Mouse (Mus musculus) CD4-positive, CD25-positive, alpha-beta regulatory T cell, adult 2 months (primary cell): ENCODE measurements around the gene Ints1.
"Not testable (repeated sequence)": the region's sequence is repeated elsewhere in the genome, so short reads cannot be mapped to it uniquely, and the experiment has no call there.

Experiments used
- DNase-seq: peaks from one replicate; pipeline ENCODE4 v3.0.0-alpha.2; 2012; ENCODE audit warnings: low read depth, low spot score

Gene Ints1

DNA sequence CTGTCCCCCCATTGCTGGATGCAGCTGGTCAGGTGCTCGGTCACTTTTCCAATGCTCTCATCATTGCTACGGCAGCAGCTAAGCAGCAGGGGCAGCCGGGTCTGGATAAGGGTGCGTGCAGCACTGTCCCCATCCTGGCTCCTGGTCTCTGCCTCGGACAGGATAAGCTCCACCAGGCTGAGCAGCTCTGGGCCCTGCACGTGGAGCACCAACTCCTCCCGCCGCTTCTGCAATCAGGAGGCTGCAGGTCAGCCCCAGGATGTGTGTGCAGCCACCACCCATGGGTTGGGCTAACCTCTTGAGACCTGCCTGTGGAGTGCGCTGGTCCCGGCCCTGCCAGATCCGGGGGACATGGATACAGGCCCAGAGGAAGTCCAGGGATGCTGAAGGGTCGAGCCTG is 19.3 kb downstream of the Ints1 start:
- no peak for DNase-seq

- peak; percentile 65 for DNase-seq
Observed at GRCm38 (mm10) chr5:139754753-139755152, 20.7 kb downstream of the Ints1 start.

DNA sequence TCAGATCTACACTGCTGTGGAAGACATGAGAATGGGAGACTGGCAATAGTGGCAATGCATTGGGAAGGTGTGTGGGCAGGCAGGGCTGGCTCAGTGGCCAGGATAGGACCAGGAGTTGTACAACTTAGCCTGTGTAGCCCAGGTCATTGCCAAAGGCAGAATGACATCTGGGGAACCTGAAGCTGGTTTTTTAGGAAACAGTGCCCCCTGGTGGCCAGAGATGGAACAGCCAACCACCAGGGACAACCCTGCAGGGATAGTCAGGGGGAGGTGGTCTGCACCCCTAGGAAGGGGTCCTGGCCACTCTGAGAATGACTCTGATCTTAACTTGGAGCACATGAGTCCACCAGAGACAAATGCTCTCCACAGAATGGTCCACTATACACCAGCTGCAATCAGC is 24.9 kb downstream of the Ints1 start:
- peak; percentile 73 for DNase-seq

DNA sequence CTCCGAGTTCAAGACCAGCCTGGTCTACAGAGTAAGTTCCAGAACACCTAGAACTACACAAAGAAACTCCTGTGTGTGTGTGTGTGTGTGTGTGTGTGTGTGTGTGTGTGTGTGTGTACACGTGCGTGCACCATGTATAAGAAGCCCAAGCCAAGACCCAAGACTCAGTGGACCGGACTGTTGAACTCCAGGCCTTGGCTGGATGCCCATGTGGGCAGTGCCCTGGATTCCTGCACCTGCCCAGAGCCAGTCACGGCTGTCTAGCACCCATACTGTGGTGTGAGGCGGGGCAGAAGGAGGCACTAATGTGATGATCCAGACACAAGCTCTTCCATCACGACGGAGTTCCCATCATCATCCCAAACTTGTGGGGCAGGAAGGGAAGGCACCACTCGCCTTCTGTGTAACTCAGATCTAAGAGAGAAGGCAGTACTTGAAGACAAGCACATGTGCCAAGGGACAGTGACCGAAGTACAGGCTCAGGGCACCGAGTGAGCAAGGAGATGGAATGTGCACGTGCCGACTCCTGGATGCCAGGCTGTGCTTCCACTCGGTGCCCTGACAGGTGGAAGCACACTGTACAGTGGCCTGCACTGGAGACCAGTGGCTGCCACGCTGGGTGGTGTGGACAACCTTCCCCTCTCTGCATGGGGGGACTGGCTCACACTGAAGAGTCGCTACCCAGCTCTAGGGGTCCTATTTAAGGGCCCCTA is 25.9 kb downstream of the Ints1 start:
- DNase-seq: no peak

DNA sequence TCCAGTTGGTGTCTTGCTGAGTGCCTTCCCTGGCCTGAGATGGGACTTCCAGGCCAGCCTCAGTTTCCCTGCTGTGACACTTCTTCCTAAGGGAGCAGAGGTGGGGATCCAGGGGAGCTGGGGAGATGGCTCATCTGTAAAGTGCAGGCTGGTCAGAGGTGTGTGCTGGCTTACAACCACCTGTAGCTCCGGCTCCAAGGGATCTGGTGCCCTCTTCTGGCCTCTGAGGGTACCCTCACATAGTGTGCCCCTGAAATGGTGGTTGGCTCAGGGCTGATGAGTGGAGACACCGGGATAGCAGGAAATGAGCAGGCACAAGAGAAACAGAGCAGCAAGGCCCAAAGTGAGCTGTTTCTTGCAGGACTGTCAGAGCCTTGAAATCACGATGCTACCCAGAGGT is 29.7 kb downstream of the Ints1 start:
- peak; percentile 72 for DNase-seq

GRCm38 (mm10) chr5:139742640-139743039 is 32.8 kb downstream of the Ints1 start:
- DNase-seq: not testable (repeated sequence)

DNA sequence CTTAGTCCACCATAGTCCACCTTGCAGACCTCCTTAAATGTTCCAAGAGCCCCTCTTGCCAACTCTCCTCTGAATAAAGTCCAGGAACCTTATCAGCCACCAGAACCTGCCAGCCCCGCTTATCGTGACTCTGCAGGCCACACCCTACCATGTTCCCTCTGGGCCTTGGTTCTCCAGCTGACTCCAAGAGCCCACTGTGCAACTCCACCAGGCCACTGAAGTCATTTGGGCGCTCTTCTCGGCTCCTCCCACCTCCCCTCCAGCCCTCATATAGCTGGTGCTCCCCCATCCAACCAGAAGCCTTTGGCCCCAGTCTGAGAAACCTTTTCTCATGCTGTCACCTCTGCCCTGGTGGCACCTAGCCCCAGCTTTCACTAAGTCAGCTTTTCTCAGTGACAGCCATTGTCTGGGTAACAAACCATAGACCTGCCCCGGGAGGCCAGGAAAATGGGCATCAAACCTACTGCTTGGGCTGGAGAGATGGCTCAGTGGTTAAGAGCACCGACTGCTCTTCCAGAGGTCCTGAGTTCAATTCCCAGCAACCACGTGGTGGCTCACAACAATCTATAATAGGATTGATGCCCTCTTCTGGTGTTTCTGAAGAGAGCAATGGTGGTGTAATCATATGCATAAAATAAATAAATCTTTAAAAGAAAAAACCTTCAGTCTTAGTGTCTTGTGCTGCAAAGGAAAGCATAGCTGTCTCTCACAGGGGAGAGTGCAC is 36.7 kb downstream of the Ints1 start:
- DNase-seq: no peak

GRCm38 (mm10) chr5:139737841-139738591 is 37.5 kb downstream of the Ints1 start:
- no peak for DNase-seq

GRCm38 (mm10) chr5:139736504-139736940 is 39.0 kb downstream of the Ints1 start:
- DNase-seq: no peak

DNA sequence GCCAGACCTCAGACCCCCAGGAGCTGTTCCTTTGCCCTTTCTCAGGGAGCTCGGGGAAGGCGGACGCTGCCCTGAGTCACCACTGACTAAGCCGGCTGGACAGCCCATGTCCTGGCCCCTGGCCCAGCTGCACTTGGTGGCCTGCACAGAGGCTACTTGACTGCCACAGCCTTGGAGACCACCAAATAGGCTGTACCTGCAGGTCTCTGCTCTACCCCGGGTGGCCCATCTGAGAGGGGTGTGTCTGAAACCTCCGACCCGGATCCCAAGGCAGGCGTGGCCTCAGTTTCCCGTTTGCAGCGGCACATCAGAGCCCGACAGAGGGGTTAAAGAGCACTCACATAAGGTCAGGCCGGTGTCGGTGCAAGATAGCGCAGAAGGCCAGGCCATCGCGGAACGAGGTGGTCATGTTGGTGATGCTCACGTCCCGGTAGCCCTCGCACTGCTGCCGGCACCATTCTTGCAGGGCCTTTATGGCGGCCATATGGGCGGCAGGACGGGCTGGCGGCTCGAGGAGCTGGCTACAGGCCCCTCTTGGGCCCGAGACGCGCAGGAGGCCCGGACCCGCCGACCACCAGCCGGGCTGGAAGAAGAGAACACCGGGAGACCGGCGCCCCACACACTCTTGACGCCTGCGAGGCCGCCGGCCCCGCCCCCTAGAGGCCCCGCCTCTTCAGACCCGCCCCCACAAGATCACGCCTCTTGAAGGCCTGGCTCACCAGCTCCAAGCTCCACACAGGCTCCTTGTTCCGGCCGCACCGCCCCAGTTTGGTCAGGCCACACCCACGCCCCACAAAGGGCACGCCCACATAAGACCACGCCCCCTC is 39.6 kb downstream of the Ints1 start, which contains the start of gene Micall2:
Gene Micall2 (minus strand): TSS at position 660 of the 827 bp plus-strand sequence.
- peak; percentile 93 for DNase-seq

- no peak for DNase-seq
Observed at GRCm38 (mm10) chr5:139734746-139735145, 40.7 kb downstream of the Ints1 start.

- no peak for DNase-seq
Observed at GRCm38 (mm10) chr5:139734016-139734415, 41.5 kb downstream of the Ints1 start.

- no peak for DNase-seq
Observed at GRCm38 (mm10) chr5:139732634-139733107, 42.8 kb downstream of the Ints1 start.

DNA sequence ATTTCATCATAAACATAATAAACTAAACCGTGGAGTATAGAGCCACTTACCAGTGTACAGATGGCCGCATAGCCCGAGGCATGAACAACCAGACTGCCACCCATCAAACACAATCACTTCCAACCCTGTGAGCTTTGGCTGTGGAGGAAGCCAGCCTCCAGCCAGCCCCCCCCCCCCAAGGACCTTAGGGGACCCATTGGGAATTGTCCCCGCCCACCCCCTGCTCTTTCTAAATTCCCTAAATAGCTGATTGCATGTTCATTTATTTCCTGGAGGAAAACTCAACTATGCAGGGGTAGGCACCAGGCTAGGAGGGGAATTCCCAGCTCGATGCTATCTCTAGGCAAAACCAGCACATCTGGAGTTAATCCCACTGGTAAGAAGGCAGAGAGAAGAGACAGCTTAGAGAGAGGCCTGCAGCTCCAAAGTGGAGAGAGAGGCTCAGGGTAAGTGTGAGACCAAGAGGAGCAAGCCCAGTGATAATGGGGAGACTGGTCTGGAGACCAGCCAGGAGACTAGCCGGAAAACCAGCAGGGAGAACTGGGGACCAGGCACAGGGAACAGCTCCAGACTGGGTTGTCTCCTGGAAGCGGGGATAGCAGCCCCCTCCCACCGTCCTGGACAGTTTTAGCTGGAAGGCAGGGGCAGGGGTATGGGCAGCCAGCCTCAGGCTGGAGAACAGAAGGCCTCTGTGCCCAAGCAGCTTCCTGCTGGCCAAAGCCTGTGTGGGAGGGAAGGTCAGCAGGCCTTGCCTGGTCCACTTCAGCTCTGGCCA is 44.6 kb downstream of the Ints1 start:
- no peak for DNase-seq

DNA sequence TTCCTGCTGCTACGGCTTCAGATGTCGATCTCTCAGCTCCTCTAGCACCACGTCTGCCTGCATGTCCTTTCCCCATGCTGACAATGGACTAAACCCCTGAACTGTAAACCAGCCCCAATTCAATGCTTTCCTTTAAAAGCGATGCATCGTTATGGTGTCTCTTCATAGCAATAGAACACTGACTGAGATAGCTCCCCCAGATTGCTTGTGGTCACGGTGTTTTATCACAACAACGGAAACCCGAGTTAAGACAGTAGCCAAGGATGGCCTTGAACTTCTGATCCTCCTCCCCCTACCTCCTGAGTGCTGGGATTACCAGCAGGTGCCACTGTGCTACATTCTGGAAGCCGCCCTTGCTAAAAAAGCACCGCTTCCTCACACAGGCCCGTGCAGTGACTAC is 48.2 kb downstream of the Ints1 start:
- no peak for DNase-seq

- no peak for DNase-seq
Observed at GRCm38 (mm10) chr5:139726186-139726585, 49.3 kb downstream of the Ints1 start.

DNA sequence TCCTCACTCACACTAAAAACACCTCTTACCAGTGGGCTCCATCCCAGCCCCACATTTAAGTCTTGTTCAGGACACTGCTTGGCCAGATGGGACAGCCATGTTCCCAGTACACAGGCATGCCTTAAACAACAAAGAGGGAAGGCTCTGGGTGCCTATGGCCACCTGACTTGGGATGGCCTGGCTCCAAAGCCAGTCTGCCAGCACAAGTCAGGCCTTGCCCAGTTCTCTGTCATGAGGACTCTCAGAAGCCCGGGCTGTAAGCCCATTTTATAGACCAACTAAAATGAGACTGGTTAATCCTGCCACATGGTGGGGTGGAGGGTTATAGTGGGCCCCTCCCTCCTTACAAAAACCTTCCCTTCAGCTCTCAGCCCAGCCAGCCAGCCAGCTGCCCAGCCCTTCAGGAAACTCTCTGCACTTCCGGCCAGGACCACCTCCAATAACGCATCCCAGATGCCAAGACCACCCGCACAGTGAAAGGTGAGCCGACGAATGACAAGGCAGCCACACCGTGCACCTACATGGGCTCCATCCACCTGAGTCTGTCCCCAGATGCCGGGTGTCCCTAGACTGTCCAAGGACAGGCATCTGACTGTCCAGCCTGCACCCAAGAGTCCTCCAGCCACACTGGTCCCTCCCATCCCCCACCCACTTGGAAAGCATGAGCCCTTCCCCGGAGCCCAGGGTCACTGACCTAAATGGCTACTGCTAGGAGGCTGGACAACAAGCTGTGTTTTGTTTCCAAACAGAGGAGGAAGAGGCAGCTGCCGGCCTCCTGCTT is 50.9 kb downstream of the Ints1 start:
- DNase-seq: no peak

- no peak for DNase-seq
Observed at GRCm38 (mm10) chr5:139723113-139723512, 52.4 kb downstream of the Ints1 start.

DNA sequence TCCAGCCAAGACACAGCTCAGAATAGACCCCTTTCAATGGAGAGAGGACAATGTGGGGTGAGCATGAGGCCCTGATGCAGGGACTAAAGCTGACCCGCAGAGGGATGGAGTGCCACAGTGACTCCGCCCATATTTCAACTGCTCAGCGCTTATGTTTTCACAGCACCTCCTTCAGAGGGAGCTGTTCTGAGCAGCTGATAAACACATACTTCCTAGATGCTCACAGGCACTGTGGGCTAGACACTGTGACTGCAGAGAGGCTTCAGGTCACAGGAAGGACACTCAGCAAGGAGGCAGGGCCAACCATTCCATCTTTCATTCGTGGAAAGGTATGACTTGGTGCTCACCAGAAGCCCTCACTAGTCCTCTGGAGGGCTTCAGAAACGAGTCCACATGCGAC is 52.8 kb downstream of the Ints1 start:
- DNase-seq: no peak

DNA sequence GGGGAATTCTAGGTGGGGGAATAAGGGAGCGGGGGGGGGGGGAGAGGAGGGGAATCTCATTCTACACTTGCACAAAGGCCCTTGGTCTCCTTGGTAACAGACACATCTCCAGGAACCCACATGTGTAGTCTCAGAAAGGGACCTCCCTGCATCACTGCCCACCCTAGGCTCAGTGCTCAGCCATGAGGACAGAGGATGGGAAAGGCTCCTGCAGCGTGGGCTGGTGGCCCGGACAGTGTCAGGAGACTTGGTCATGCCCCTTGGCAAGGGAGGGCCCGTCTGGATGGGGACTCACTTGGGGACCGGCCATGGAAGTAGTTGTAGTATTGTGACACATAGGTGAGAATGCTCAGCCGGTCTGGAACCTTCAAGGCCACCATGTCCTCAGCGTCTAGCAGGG is 56.5 kb downstream of the Ints1 start:
- no peak for DNase-seq
